Mouse (Mus musculus): ENCODE data around the gene Qk. TPM values are rescaled to one million over a fixed set of nuclear protein-coding genes. Genes with fewer than 3 reads are reported as not detected.
A peak's percentile ranks its signal among the peaks of the same experiment; 100 is the strongest.

Qk gene
- polyA plus RNA-seq, 2 experiments = 9.5 to 29.4 TPM

DNA sequence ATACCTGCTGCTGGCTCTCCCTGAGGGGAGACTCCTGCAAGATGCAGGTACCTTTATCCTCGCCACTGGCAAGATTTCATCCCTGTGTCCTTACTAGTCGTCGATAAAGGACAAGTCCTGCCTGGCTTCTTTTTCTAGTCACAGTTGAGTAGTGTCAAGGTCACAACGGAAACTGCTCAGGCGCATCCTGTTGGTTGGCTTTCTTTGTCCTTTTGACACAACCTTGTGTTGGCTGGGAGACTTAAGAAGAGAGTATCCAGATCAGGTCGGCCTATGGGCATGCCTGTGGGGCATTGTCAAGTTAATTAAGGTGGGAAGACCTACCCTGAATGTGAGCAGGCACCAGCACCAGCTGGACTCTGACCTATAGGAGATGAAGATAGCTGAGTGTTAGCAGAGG, 36.6 kb upstream of the Qk start:
- DNase-seq (ENCODE audit: low read depth in 3 of 3, low spot score in 3 of 3) = no peak
- peaks cover 0 to 6% of the 10 kb centered on the region in 2 experiments; a peak in 2 of 4 replicates for H3K4me1 ChIP-seq (replicated peaks; ENCODE audit: control insufficient read depth in 2 of 2, insufficient read depth in 2 of 2, low read length in 1 of 2)
- H3K4me2 ChIP-seq (ENCODE audit: low read depth) = no peak overlapping the region
- H3K4me3 ChIP-seq (ENCODE audit: insufficient read depth in 1 of 2, low read depth in 2 of 2, low read length in 2 of 2) = no peak overlapping the region
- 41% methylated on average over 6 of the region's 6 CpGs for WGBS (ENCODE audit: insufficient replicate concordance)
- no peak overlapping the region for H3K9ac ChIP-seq (replicated peaks)
- H3K36me3 ChIP-seq (replicated peaks; ENCODE audit: control insufficient read depth, insufficient read depth, low read depth) = no peaks in the 10 kb centered on the region
- TF ChIP-seq EP300 (IDR thresholded peaks at IDR 0.05; ENCODE audit: low read depth) = no peak
- TF ChIP-seq CTCF (IDR thresholded peaks at IDR 0.05; ENCODE audit: low read depth) = no peak
- H3K9me3 ChIP-seq (ENCODE audit: control insufficient read depth, low read length) = no peaks in the 10 kb centered on the region
- ATAC-seq (ENCODE audit: insufficient read depth) = no peak
- no peak overlapping the region for H3K27ac ChIP-seq
- H3K27me3 ChIP-seq (ENCODE audit: control insufficient read depth, insufficient read depth, low read length) = no peaks in the 10 kb centered on the region

DNA sequence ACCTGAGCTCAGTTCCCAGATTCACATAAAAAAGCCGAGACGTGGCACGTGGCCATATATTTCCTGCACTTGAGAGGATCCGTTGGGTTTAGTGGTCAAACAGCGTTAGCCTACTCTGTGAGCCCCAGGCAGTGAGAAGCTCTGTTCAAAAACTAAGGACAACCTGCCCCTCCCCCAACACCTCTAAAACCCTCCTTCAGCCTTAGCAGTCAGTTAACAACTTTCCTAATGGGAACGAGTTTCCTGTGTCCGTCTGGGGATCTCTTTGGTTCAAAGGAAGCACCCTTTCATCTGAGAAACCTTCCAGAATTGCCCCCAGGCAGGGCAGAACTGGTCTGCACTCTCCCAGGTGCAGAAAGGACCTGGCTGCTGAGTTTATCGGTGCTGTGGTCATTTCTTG, 36.1 kb upstream of the Qk start:
- Histone ChIP-seq H3K4me2 (ENCODE audit: low read depth) (no peak overlapping the region), H3K27me3 (ENCODE audit: control insufficient read depth, insufficient read depth, low read length) (no peaks in the 10 kb centered on the region), H3K9ac (replicated peaks) (no peak overlapping the region), H3K9me3 (ENCODE audit: control insufficient read depth, low read length) (no peaks in the 10 kb centered on the region), H3K4me1 (replicated peaks; ENCODE audit: control insufficient read depth in 2 of 2, insufficient read depth in 2 of 2, low read length in 1 of 2) (peaks cover 0 to 6% of the 10 kb centered on the region in 2 experiments; a peak in 2 of 4 replicates), H3K27ac (no peak overlapping the region), H3K36me3 (replicated peaks; ENCODE audit: control insufficient read depth, insufficient read depth, low read depth) (no peaks in the 10 kb centered on the region), H3K4me3 (ENCODE audit: insufficient read depth in 1 of 2, low read depth in 2 of 2, low read length in 2 of 2) (no peak overlapping the region)
- TF ChIP-seq CTCF (IDR thresholded peaks at IDR 0.05; ENCODE audit: low read depth) (no peak), EP300 (IDR thresholded peaks at IDR 0.05; ENCODE audit: low read depth) (no peak)
- 14% methylated on average over 8 of the region's 8 CpGs for WGBS (ENCODE audit: insufficient replicate concordance)
- ATAC-seq (ENCODE audit: insufficient read depth) (no peak), DNase-seq (ENCODE audit: low read depth in 3 of 3, low spot score in 3 of 3) (no peak)

DNA sequence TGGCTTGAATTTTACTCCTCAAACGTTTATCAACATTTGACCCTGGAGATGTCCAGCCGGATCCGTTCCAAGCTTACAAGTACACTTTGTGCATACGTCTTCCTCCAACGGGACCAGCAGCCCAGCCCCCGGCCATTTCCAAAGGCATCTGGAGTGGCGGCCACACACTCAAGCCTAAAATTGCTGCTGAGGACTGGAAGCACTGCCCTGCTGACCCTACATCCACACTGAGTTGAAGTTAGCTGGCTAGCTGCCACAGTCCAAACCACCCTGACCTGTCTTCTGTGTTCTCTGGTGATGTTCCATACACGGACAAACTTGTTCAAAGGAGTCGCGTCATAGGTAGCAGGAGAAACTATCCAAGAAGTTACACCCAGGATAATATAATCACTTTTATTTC, 18.6 kb upstream of the Qk start:
- 67% methylated on average over 10 of the region's 10 CpGs for WGBS (ENCODE audit: insufficient replicate concordance)
- Histone ChIP-seq H3K4me3 (ENCODE audit: insufficient read depth in 1 of 2, low read depth in 2 of 2, low read length in 2 of 2) (no peak overlapping the region), H3K9me3 (ENCODE audit: control insufficient read depth, low read length) (no peaks in the 10 kb centered on the region), H3K4me1 (replicated peaks; ENCODE audit: control insufficient read depth in 2 of 2, insufficient read depth in 2 of 2, low read length in 1 of 2) (0 out of 4 replicates have a peak, but pooled peaks cover 0 to 2% of the 10 kb centered on the region in 2 experiments), H3K27ac (no peak overlapping the region), H3K9ac (replicated peaks) (no peak overlapping the region), H3K27me3 (ENCODE audit: control insufficient read depth, insufficient read depth, low read length) (peaks cover 33% of the 10 kb centered on the region), H3K4me2 (ENCODE audit: low read depth) (no peak overlapping the region), H3K36me3 (replicated peaks; ENCODE audit: control insufficient read depth, insufficient read depth, low read depth) (no peaks in the 10 kb centered on the region)
- DNase-seq (ENCODE audit: low read depth in 3 of 3, low spot score in 3 of 3) (no peak), ATAC-seq (ENCODE audit: insufficient read depth) (no peak)
- no peak for TF ChIP-seq CTCF (IDR thresholded peaks at IDR 0.05; ENCODE audit: low read depth)

DNA sequence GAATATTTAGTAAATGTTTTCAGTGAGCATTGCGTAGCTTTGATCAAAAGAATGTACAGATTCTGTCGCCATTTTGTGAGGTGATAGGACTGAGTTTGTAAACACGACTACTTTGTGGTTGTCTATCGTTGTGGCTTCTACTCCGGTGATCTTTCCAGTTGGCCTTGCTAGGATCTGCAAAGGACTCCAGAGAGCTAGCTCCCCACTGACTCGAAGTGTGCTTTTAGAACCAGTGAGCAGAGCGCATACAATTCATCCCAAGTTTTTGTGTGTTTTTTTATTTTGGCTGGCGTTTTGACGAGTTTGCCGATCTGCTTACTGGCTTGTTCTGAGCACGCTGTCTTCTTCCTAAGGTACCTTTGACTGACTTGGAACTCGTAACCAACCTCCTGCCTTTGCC, 16.9 kb upstream of the Qk start:
- no peak for ATAC-seq (ENCODE audit: insufficient read depth)
- no peak overlapping the region for H3K9ac ChIP-seq (replicated peaks)
- H3K4me2 ChIP-seq (ENCODE audit: low read depth) = no peak overlapping the region
- no peaks in the 10 kb centered on the region for H3K9me3 ChIP-seq (ENCODE audit: control insufficient read depth, low read length)
- peaks cover 33% of the 10 kb centered on the region for H3K27me3 ChIP-seq (ENCODE audit: control insufficient read depth, insufficient read depth, low read length)
- no peak overlapping the region for H3K4me3 ChIP-seq (ENCODE audit: insufficient read depth in 1 of 2, low read depth in 2 of 2, low read length in 2 of 2)
- no peak overlapping the region for H3K27ac ChIP-seq
- no peak for TF ChIP-seq CTCF (IDR thresholded peaks at IDR 0.05; ENCODE audit: low read depth)
- TF ChIP-seq EP300 (IDR thresholded peaks at IDR 0.05; ENCODE audit: low read depth) = no peak
- H3K36me3 ChIP-seq (replicated peaks; ENCODE audit: control insufficient read depth, insufficient read depth, low read depth) = no peaks in the 10 kb centered on the region
- no peak for DNase-seq (ENCODE audit: low read depth in 3 of 3, low spot score in 3 of 3)
- 0 out of 4 replicates have a peak, but pooled peaks cover 0 to 2% of the 10 kb centered on the region in 2 experiments for H3K4me1 ChIP-seq (replicated peaks; ENCODE audit: control insufficient read depth in 2 of 2, insufficient read depth in 2 of 2, low read length in 1 of 2)
- WGBS (ENCODE audit: insufficient replicate concordance) = 71% methylated on average over 12 of the region's 12 CpGs

GRCm38 (mm10) chr17:10335809-10336499, 16.3 kb upstream of the Qk start:
- Histone ChIP-seq H3K27ac (no peak overlapping the region), H3K4me3 (ENCODE audit: insufficient read depth in 1 of 2, low read depth in 2 of 2, low read length in 2 of 2) (peak overlapping the region in 1 of 2 experiments; percentile 40; a peak in 2 of 4 replicates), H3K36me3 (replicated peaks; ENCODE audit: control insufficient read depth, insufficient read depth, low read depth) (no peaks in the 10 kb centered on the region), H3K27me3 (ENCODE audit: control insufficient read depth, insufficient read depth, low read length) (peaks cover 33% of the 10 kb centered on the region), H3K9ac (replicated peaks) (no peak overlapping the region), H3K9me3 (ENCODE audit: control insufficient read depth, low read length) (no peaks in the 10 kb centered on the region), H3K4me2 (ENCODE audit: low read depth) (peak overlapping the region; percentile 57), H3K4me1 (replicated peaks; ENCODE audit: control insufficient read depth in 2 of 2, insufficient read depth in 2 of 2, low read length in 1 of 2) (0 out of 4 replicates have a peak, but pooled peaks cover 0 to 2% of the 10 kb centered on the region in 2 experiments)
- WGBS (ENCODE audit: insufficient replicate concordance) = 23% methylated on average over 16 of the region's 16 CpGs
- DNase-seq (ENCODE audit: low read depth in 3 of 3, low spot score in 3 of 3) (no peak), ATAC-seq (ENCODE audit: insufficient read depth) (no peak)
- no peak for TF ChIP-seq CTCF (IDR thresholded peaks at IDR 0.05; ENCODE audit: low read depth)
